ENCODE assay signal across 6 mouse cellular contexts in genomic region chr1:78588660-78589059, GRCm38 (mm10).
DNase-seq lines count a peak whose midpoint lies in the region; ATAC-seq lines count a peak whose summit lies in the region.
"Not testable (repeated sequence)": the region's sequence is repeated elsewhere in the genome, so short reads cannot be mapped to it uniquely, and the experiment has no call there.

No protein-coding gene starts in this region.

- 0 out of 2 replicates have a peak overlapping the region, but pooled peaks have one; percentile 6 for H3K27ac ChIP-seq in embryonic facial prominence, embryonic 10.5 days (replicated peaks)
- H3K27ac ChIP-seq in heart, embryonic 10.5 days = peak overlapping the region; percentile 63
- not testable (repeated sequence) for H3K27ac ChIP-seq in limb, embryonic 13.5 days; neural tube, embryonic 12.5 days

- H3K9me3 ChIP-seq in embryonic facial prominence, embryonic 10.5 days; heart, embryonic 10.5 days; limb, embryonic 13.5 days; neural tube, embryonic 12.5 days: not testable (repeated sequence)

- peak; percentile 28 for DNase-seq in embryo, embryonic 10.5 days (ENCODE audit: low spot score)
- DNase-seq in embryonic facial prominence, embryonic 10.5 days (ENCODE audit: low spot score) = peak; percentile 18
- peak; percentile 10 for DNase-seq in heart, adult 11 months
- DNase-seq in heart, embryonic 10.5 days (ENCODE audit: low spot score) = peak; percentile 76

- not testable (repeated sequence) for H3K4me2 ChIP-seq in limb, embryonic 13.5 days (replicated peaks); neural tube, embryonic 12.5 days (replicated peaks)

- 61% methylated on average over 1 of the region's 1 CpGs for WGBS in embryonic facial prominence, embryonic 10.5 days
- 32% methylated on average over 1 of the region's 1 CpGs for WGBS in heart, embryonic 10.5 days
- 14% methylated on average over 1 of the region's 1 CpGs for WGBS in limb, embryonic 13.5 days
- 36% methylated on average over 1 of the region's 1 CpGs for WGBS in neural tube, embryonic 12.5 days

- peak; percentile 59; the same call in 1 of the 2 replicates for ATAC-seq in limb, embryonic 13.5 days (ENCODE audit: low FRiP score, low read depth)
- ATAC-seq in neural tube, embryonic 12.5 days (ENCODE audit: low FRiP score, low read depth) = peak; percentile 61; the same call in 1 of the 2 replicates

- not testable (repeated sequence) for H3K9ac ChIP-seq in limb, embryonic 13.5 days; neural tube, embryonic 12.5 days

- not testable (repeated sequence) for H3K4me3 ChIP-seq in embryonic facial prominence, embryonic 10.5 days; heart, embryonic 10.5 days; limb, embryonic 13.5 days; neural tube, embryonic 12.5 days

- H3K4me1 ChIP-seq in embryonic facial prominence, embryonic 10.5 days; limb, embryonic 13.5 days; neural tube, embryonic 12.5 days: not testable (repeated sequence)
- peaks cover 38% of the 10 kb centered on the region for H3K4me1 ChIP-seq in heart, embryonic 10.5 days

- not testable (repeated sequence) for H3K36me3 ChIP-seq in embryonic facial prominence, embryonic 10.5 days (replicated peaks); heart, embryonic 10.5 days; limb, embryonic 13.5 days; neural tube, embryonic 12.5 days

- H3K27me3 ChIP-seq in embryonic facial prominence, embryonic 10.5 days (replicated peaks; ENCODE audit: low read depth, poor library complexity, severe bottlenecking); heart, embryonic 10.5 days (ENCODE audit: insufficient read depth, poor library complexity, severe bottlenecking); limb, embryonic 13.5 days; neural tube, embryonic 12.5 days (replicated peaks): not testable (repeated sequence)

Comparison
In these comparisons a context has a peak if more than half of its experiments do, and no peak if none do; other contexts are left out.
1. DNase-seq: peak in every context shown above with its lines; median percentile 76 in heart, embryonic 10.5 days; 28 in embryo, embryonic 10.5 days; 18 in embryonic facial prominence, embryonic 10.5 days; 10 in heart, adult 11 months.